Mouse (Mus musculus): Measurements from ENCODE around the gene Mamdc4.

GRCm38 (mm10) chr2:25576028-25576850, 1.6 kb upstream of the Mamdc4 start:
- TF ChIP-seq POLR2AphosphoS2 (IDR thresholded peaks at IDR 0.05; ENCODE audit: low read length) (no peak), CTCF (IDR thresholded peaks at IDR 0.05 in 2 of 3, conservative IDR thresholded peaks at IDR 0.05 in 1 of 3; ENCODE audit: control insufficient read depth in 1 of 3, insufficient read depth in 1 of 3, low read depth in 2 of 3, low read length in 3 of 3, poor library complexity in 1 of 3, severe bottlenecking in 1 of 3) (no peak), POLR2A (IDR thresholded peaks at IDR 0.05; ENCODE audit: control insufficient read depth in 1 of 2, insufficient read depth in 1 of 2, low read depth in 1 of 2, low read length in 2 of 2, poor library complexity in 1 of 2) (no peak), MAX (IDR thresholded peaks at IDR 0.05; ENCODE audit: low read length) (no peak), USF1 (IDR thresholded peaks at IDR 0.05; ENCODE audit: low read depth, low read length) (no peak), ZMIZ1 (IDR thresholded peaks at IDR 0.05; ENCODE audit: low read depth, low read length) (no peak), RAD21 (IDR thresholded peaks at IDR 0.05; ENCODE audit: low read depth, low read length) (no peak), GATA1 (IDR thresholded peaks at IDR 0.05; ENCODE audit: low read depth, low read length) (no peak), SMC3 (IDR thresholded peaks at IDR 0.05; ENCODE audit: low read depth, low read length) (no peak), CHD2 (IDR thresholded peaks at IDR 0.05; ENCODE audit: low read length) (no peak), MEF2A (IDR thresholded peaks at IDR 0.05; ENCODE audit: extremely low read depth, insufficient replicate concordance, low read depth, low read length, poor library complexity, severe bottlenecking) (no peak)
